Mouse (Mus musculus): Measurements from ENCODE around the gene Esr1. TPM values are rescaled to one million over a fixed set of nuclear protein-coding genes. Genes with fewer than 3 reads are reported as not detected.
"Not testable (repeated sequence)": the region's sequence is repeated elsewhere in the genome, so short reads cannot be mapped to it uniquely, and the experiment has no call there.

Gene Esr1
- total RNA-seq, 1 experiment from 2014 or later = 1.2 TPM

GRCm38 (mm10) chr10:4612313-4613036 lies 1.1 kb downstream of the Esr1 start:
- peak; percentile 77 for ATAC-seq (replicated peaks; ENCODE audit: insufficient number of reproducible peaks, low FRiP score, low TSS enrichment, poor library complexity, severe bottlenecking)

GRCm38 (mm10) chr10:4618026-4618425 lies 6.6 kb downstream of the Esr1 start:
- ATAC-seq (replicated peaks; ENCODE audit: insufficient number of reproducible peaks, low FRiP score, low TSS enrichment, poor library complexity, severe bottlenecking) = no peak

- ATAC-seq (replicated peaks; ENCODE audit: insufficient number of reproducible peaks, low FRiP score, low TSS enrichment, poor library complexity, severe bottlenecking) = no peak
Measured at GRCm38 (mm10) chr10:4618686-4619085, 7.3 kb downstream of the Esr1 start.

- ATAC-seq (replicated peaks; ENCODE audit: insufficient number of reproducible peaks, low FRiP score, low TSS enrichment, poor library complexity, severe bottlenecking) = not testable (repeated sequence)
Measured at GRCm38 (mm10) chr10:4619426-4619825, 8.0 kb downstream of the Esr1 start.

GRCm38 (mm10) chr10:4620596-4621504 lies 9.5 kb downstream of the Esr1 start:
- ATAC-seq (replicated peaks; ENCODE audit: insufficient number of reproducible peaks, low FRiP score, low TSS enrichment, poor library complexity, severe bottlenecking) = peak; percentile 45; the same call in 1 of the 2 replicates

GRCm38 (mm10) chr10:4621505-4621815 lies 10.1 kb downstream of the Esr1 start:
- no peak for ATAC-seq (replicated peaks; ENCODE audit: insufficient number of reproducible peaks, low FRiP score, low TSS enrichment, poor library complexity, severe bottlenecking)

GRCm38 (mm10) chr10:4623319-4623718 lies 11.9 kb downstream of the Esr1 start:
- ATAC-seq (replicated peaks; ENCODE audit: insufficient number of reproducible peaks, low FRiP score, low TSS enrichment, poor library complexity, severe bottlenecking) = no peak

GRCm38 (mm10) chr10:4624581-4624980 lies 13.2 kb downstream of the Esr1 start:
- no peak for ATAC-seq (replicated peaks; ENCODE audit: insufficient number of reproducible peaks, low FRiP score, low TSS enrichment, poor library complexity, severe bottlenecking)

- no peak for ATAC-seq (replicated peaks; ENCODE audit: insufficient number of reproducible peaks, low FRiP score, low TSS enrichment, poor library complexity, severe bottlenecking)
Measured at GRCm38 (mm10) chr10:4625300-4625699, 13.9 kb downstream of the Esr1 start.

GRCm38 (mm10) chr10:4626432-4626831 lies 15.0 kb downstream of the Esr1 start:
- no peak for ATAC-seq (replicated peaks; ENCODE audit: insufficient number of reproducible peaks, low FRiP score, low TSS enrichment, poor library complexity, severe bottlenecking)

- no peak for ATAC-seq (replicated peaks; ENCODE audit: insufficient number of reproducible peaks, low FRiP score, low TSS enrichment, poor library complexity, severe bottlenecking)
Measured at GRCm38 (mm10) chr10:4626996-4627395, 15.6 kb downstream of the Esr1 start.

GRCm38 (mm10) chr10:4627415-4627814 lies 16.0 kb downstream of the Esr1 start:
- no peak for ATAC-seq (replicated peaks; ENCODE audit: insufficient number of reproducible peaks, low FRiP score, low TSS enrichment, poor library complexity, severe bottlenecking)

GRCm38 (mm10) chr10:4629314-4629713 lies 17.9 kb downstream of the Esr1 start:
- ATAC-seq (replicated peaks; ENCODE audit: insufficient number of reproducible peaks, low FRiP score, low TSS enrichment, poor library complexity, severe bottlenecking) = no peak

GRCm38 (mm10) chr10:4632211-4632704 lies 20.9 kb downstream of the Esr1 start:
- peak; percentile 75 for ATAC-seq (replicated peaks; ENCODE audit: insufficient number of reproducible peaks, low FRiP score, low TSS enrichment, poor library complexity, severe bottlenecking)

GRCm38 (mm10) chr10:4633287-4634030 lies 22.1 kb downstream of the Esr1 start:
- no peak for ATAC-seq (replicated peaks; ENCODE audit: insufficient number of reproducible peaks, low FRiP score, low TSS enrichment, poor library complexity, severe bottlenecking)

- no peak for ATAC-seq (replicated peaks; ENCODE audit: insufficient number of reproducible peaks, low FRiP score, low TSS enrichment, poor library complexity, severe bottlenecking)
Measured at GRCm38 (mm10) chr10:4635740-4636139, 24.3 kb downstream of the Esr1 start.

GRCm38 (mm10) chr10:4646074-4646473 lies 34.7 kb downstream of the Esr1 start:
- no peak for ATAC-seq (replicated peaks; ENCODE audit: insufficient number of reproducible peaks, low FRiP score, low TSS enrichment, poor library complexity, severe bottlenecking)

- ATAC-seq (replicated peaks; ENCODE audit: insufficient number of reproducible peaks, low FRiP score, low TSS enrichment, poor library complexity, severe bottlenecking) = no peak
Measured at GRCm38 (mm10) chr10:4646851-4647250, 35.5 kb downstream of the Esr1 start.

- ATAC-seq (replicated peaks; ENCODE audit: insufficient number of reproducible peaks, low FRiP score, low TSS enrichment, poor library complexity, severe bottlenecking) = no peak
Measured at GRCm38 (mm10) chr10:4665380-4665779, 54.0 kb downstream of the Esr1 start.
